Mouse (Mus musculus): ENCODE data around the gene Ssh2.

GRCm38 (mm10) chr11:77492911-77493332, 276.8 kb downstream of the Ssh2 start:
- TF ChIP-seq CTCF (conservative IDR thresholded peaks at IDR 0.05; ENCODE audit: low read length) (peak; percentile 10; the same call in 1 of the 2 replicates), NANOG (IDR thresholded peaks at IDR 0.05; ENCODE audit: borderline replicate concordance, low read length) (no peak), POU5F1 (IDR thresholded peaks at IDR 0.05; ENCODE audit: borderline replicate concordance, low read length) (no peak)
